Mouse (Mus musculus) stomach, embryonic 15.5 days (tissue): Measurements from ENCODE around the gene Myt1l. TPM values are rescaled to one million over a fixed set of nuclear protein-coding genes. Genes with fewer than 3 reads are reported as not detected.
A peak's percentile ranks its signal among the peaks of the same experiment; 100 is the strongest.

ENCODE experiments used
- ATAC-seq: fragments of 200-750 bp; cut with Nextera tagmentation; 2 replicates; pipeline ENCODE4 v1.8.0; 2017; ENCODE audit warnings: low read depth, moderate number of reproducible peaks, moderate TSS enrichment; ENCODE audit not compliant: insufficient read depth, low FRiP score
- H3K27ac ChIP-seq: fragments of 300-500 bp; sonication (generic); 2 replicates; pipeline ENCODE4 v1.5.1; 2015; ENCODE audit warnings: mild to moderate bottlenecking, inconsistent platforms
- H3K27me3 ChIP-seq: fragments of 300-500 bp; sonication (generic); replicated peaks from 2 replicates; pipeline ENCODE4 v1.6.1; 2015; ENCODE audit warnings: inconsistent platforms
- H3K36me3 ChIP-seq: fragments of 300-500 bp; sonication (generic); 2 replicates; pipeline ENCODE4 v1.6.1; 2015; ENCODE audit warnings: inconsistent platforms
- H3K4me1 ChIP-seq: fragments of 300-500 bp; sonication (generic); 2 replicates; pipeline ENCODE4 v1.6.1; 2015; ENCODE audit warnings: inconsistent platforms
- H3K4me2 ChIP-seq: fragments of 300-500 bp; sonication (generic); 2 replicates; pipeline ENCODE4 v1.6.1; 2015; ENCODE audit warnings: mild to moderate bottlenecking, inconsistent platforms
- H3K4me3 ChIP-seq: fragments of 300-500 bp; sonication (generic); replicated peaks from 2 replicates; pipeline ENCODE4 v1.5.1; 2015; ENCODE audit warnings: inconsistent platforms
- H3K9ac ChIP-seq: fragments of 300-500 bp; sonication (generic); 2 replicates; pipeline ENCODE4 v1.6.1; 2015; ENCODE audit warnings: inconsistent platforms
- H3K9me3 ChIP-seq: fragments of 300-500 bp; sonication (generic); 2 replicates; pipeline ENCODE4 v1.6.1; 2016; ENCODE audit warnings: inconsistent platforms
- WGBS: fragments of 180-500 bp; shearing (Covaris S2); methylation state at CpG from one replicate; pipeline ENCODE4 v1.1.7; 2015; 5-methylcytosine and 5-hydroxymethylcytosine counted together
- polyA plus RNA-seq: library from polyadenylated mRNA; unstranded; fragments of >200 nt; fragmentation: Nextera tagmentation; extraction: Ambion mirVana; gene quantifications from 2 replicates; pipeline ENCODE4 v1.2.1, GENCODE M21; 2015

Myt1l gene
- polyA plus RNA-seq, 1 experiment from 2014 or later: 2.0 TPM

DNA sequence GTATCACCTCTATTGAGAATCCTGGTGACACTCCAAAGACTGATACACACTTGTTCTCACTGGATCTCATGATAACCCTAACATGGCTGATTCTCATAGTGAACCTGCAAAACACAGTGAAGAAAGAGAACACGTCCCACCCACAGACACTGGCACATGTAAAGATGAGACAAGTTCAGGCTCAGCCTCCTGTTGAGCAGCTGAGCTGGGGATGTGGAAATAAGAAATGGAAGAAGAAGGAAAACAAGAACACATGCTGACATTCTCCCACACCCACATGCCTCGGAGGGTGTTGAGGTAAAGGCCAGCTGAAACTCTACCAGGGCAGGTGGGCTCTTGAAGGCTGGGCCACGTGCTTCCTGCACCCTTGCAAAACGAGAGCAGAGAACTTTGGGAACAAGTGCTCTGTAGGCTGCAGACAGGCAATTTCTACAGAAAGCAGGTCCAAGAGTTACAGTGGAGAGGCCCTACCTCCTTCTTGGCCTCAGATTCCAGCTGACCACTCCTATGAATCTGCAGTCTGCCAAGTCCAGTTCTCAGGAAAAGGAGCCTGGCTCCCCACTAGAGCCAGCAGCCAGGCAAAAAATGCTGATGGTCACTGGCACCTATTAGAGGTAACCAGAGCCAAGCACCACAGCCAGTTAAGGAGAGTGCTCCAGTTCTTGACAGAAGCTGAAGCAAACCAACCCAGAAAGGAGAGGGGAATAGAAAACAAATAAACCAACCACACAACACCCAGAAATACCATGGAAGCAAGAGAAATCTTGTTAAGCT lies 376.1 kb downstream of the Myt1l start:
- no peaks in the 10 kb centered on the region for H3K36me3 ChIP-seq
- no peaks in the 10 kb centered on the region for H3K4me1 ChIP-seq
- WGBS: 75% methylated on average over 4 of the region's 4 CpGs
- no peak overlapping the region for H3K4me2 ChIP-seq
- no peak for ATAC-seq
- H3K4me3 ChIP-seq: no peak overlapping the region
- H3K27me3 ChIP-seq: no peaks in the 10 kb centered on the region
- H3K9me3 ChIP-seq: no peaks in the 10 kb centered on the region
- H3K9ac ChIP-seq: no peak overlapping the region
- H3K27ac ChIP-seq: no peak overlapping the region

DNA sequence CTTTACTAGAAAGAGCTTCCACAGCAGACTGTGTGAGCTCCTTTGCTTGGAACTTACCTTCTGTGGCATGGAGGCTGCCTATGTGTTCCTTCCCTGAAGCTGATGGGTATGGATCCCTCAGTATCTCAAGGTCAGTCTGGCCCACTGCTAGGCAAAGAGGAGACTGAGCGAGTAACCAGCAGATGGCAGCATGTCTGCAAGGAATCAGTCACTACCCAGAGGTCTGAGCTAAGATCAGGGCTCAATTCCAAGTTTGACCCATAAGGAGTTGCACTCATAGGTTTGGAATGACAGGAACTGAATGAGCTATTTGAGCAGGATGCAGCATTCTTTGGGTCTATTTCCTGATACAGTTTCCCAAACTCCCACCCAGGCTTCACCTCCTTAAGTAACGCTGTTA lies 378.9 kb downstream of the Myt1l start:
- WGBS: 28% methylated on average over 2 of the region's 2 CpGs
- peak; percentile 61; the same call in 1 of the 2 replicates for ATAC-seq

GRCm38 (mm10) chr12:29916139-29916538 lies 388.0 kb downstream of the Myt1l start:
- H3K4me2 ChIP-seq: no peak overlapping the region
- H3K36me3 ChIP-seq: no peaks in the 10 kb centered on the region
- H3K4me1 ChIP-seq: no peaks in the 10 kb centered on the region
- H3K27ac ChIP-seq: no peak overlapping the region
- no peak overlapping the region for H3K9ac ChIP-seq
- H3K9me3 ChIP-seq: no peaks in the 10 kb centered on the region
- H3K4me3 ChIP-seq: no peak overlapping the region
- H3K27me3 ChIP-seq: no peaks in the 10 kb centered on the region
- 75% methylated on average over 3 of the region's 3 CpGs for WGBS
- no peak for ATAC-seq

More for the DNA sequence above, 378.9 kb downstream of the Myt1l start:
- no peaks in the 10 kb centered on the region for H3K27me3 ChIP-seq
- H3K9me3 ChIP-seq: no peaks in the 10 kb centered on the region
- H3K9ac ChIP-seq: no peak overlapping the region
- no peaks in the 10 kb centered on the region for H3K36me3 ChIP-seq
- H3K27ac ChIP-seq: no peak overlapping the region
- H3K4me2 ChIP-seq: no peak overlapping the region
- no peak overlapping the region for H3K4me3 ChIP-seq
- H3K4me1 ChIP-seq: no peaks in the 10 kb centered on the region

- Histone ChIP-seq H3K27me3 (no peaks in the 10 kb centered on the region), H3K4me1 (no peaks in the 10 kb centered on the region), H3K4me2 (no peak overlapping the region), H3K4me3 (no peak overlapping the region), H3K9ac (no peak overlapping the region), H3K27ac (no peak overlapping the region), H3K9me3 (no peaks in the 10 kb centered on the region), H3K36me3 (no peaks in the 10 kb centered on the region)
- no peak for ATAC-seq
- 87% methylated on average over 6 of the region's 6 CpGs for WGBS
These were observed 388.6 kb downstream of the Myt1l start for GRCm38 (mm10) chr12:29916807-29917206.

GRCm38 (mm10) chr12:29920298-29920697 lies 392.1 kb downstream of the Myt1l start:
- Histone ChIP-seq H3K27ac (no peak overlapping the region), H3K4me3 (no peak overlapping the region), H3K9me3 (no peaks in the 10 kb centered on the region), H3K27me3 (no peaks in the 10 kb centered on the region), H3K36me3 (no peaks in the 10 kb centered on the region), H3K4me2 (no peak overlapping the region), H3K4me1 (no peaks in the 10 kb centered on the region), H3K9ac (no peak overlapping the region)
- 54% methylated on average over 7 of the region's 7 CpGs for WGBS
- ATAC-seq: no peak

GRCm38 (mm10) chr12:29921481-29921880 lies 393.3 kb downstream of the Myt1l start:
- Histone ChIP-seq H3K9me3 (no peaks in the 10 kb centered on the region), H3K9ac (no peak overlapping the region), H3K36me3 (no peaks in the 10 kb centered on the region), H3K27ac (no peak overlapping the region), H3K4me1 (no peaks in the 10 kb centered on the region), H3K4me2 (no peak overlapping the region), H3K27me3 (no peaks in the 10 kb centered on the region), H3K4me3 (no peak overlapping the region)
- ATAC-seq: no peak
- 74% methylated on average over 11 of the region's 11 CpGs for WGBS

DNA sequence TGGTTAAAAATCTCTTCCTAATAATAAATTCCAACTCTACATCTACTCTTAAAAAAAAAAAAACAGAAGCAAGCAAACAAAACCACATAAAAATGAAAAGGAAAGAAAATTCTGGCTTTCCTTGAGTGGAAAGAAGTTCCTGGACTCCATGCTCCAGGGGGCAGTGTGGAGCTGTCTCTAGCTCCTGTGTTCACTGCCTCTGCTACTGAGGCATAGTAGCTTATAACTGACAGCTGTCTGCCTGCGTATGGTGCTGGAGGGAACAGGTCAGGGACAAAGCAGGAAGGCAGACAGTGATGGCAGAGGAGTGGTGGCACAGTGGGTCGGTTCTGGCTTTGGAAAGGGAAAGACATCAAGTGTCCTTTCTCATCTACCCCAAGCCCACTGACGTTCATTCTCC lies 398.7 kb downstream of the Myt1l start:
- Histone ChIP-seq H3K4me1 (no peaks in the 10 kb centered on the region), H3K27me3 (no peaks in the 10 kb centered on the region), H3K36me3 (no peaks in the 10 kb centered on the region), H3K27ac (no peak overlapping the region), H3K4me2 (no peak overlapping the region), H3K9me3 (no peaks in the 10 kb centered on the region), H3K4me3 (no peak overlapping the region), H3K9ac (no peak overlapping the region)
- ATAC-seq: no peak
- WGBS: 38% methylated on average over 3 of the region's 3 CpGs

- Histone ChIP-seq H3K4me1 (no peaks in the 10 kb centered on the region), H3K27me3 (no peaks in the 10 kb centered on the region), H3K27ac (no peak overlapping the region), H3K4me2 (no peak overlapping the region), H3K9ac (no peak overlapping the region), H3K4me3 (no peak overlapping the region), H3K36me3 (no peaks in the 10 kb centered on the region), H3K9me3 (no peaks in the 10 kb centered on the region)
- ATAC-seq: no peak
- WGBS: 77% methylated on average over 1 of the region's 1 CpGs
These were observed 402.4 kb downstream of the Myt1l start for GRCm38 (mm10) chr12:29930591-29930990.

DNA sequence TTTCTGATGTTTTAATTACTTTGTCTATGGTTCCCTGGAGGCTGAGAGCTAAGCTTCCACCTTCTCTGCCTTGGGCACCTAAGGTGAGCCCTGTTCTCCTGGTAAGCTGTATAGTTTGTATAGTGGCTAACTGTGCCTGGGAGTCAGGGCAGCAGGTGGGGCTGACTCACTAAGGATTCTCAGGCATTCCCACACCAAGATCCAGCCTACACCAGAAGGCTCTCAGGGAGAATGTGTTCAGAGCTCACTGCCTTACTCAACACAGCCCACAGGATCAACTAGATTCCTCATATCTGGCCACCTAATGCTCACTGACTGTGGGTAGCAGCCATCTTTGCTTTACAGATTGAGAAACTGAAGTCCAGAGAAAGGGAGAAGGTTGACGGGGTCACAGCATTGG lies 404.8 kb downstream of the Myt1l start:
- no peak for ATAC-seq
- WGBS: 83% methylated on average over 1 of the region's 1 CpGs
- H3K9ac ChIP-seq: no peak overlapping the region

DNA sequence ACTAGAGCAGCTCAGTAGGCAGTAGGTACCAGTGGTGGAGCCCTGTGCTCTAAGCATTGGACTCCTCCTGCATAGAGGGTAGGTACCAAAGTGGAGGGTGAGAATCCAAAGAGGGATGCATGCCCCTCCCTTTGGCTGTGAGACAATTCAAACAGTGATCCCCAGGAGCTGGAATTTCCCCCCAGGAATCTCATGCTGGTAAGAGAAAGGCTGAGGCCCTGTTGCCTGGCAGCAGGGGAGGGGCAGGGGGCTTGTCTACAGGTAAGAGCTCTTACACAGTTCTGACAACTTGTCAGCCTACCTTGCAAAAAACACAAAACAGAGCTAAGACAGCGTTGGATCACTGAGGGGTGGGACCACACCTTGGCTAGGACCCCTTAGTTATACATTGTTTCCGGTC lies 405.3 kb downstream of the Myt1l start:
- whole genome bisulfite sequencing: 47% methylated on average over 2 of the region's 2 CpGs

More for the DNA sequence above, 404.8 kb downstream of the Myt1l start:
- Histone ChIP-seq H3K9me3 (no peaks in the 10 kb centered on the region), H3K4me3 (no peak overlapping the region), H3K27me3 (no peaks in the 10 kb centered on the region), H3K4me2 (no peak overlapping the region), H3K27ac (no peak overlapping the region), H3K4me1 (no peaks in the 10 kb centered on the region), H3K36me3 (no peaks in the 10 kb centered on the region)

DNA sequence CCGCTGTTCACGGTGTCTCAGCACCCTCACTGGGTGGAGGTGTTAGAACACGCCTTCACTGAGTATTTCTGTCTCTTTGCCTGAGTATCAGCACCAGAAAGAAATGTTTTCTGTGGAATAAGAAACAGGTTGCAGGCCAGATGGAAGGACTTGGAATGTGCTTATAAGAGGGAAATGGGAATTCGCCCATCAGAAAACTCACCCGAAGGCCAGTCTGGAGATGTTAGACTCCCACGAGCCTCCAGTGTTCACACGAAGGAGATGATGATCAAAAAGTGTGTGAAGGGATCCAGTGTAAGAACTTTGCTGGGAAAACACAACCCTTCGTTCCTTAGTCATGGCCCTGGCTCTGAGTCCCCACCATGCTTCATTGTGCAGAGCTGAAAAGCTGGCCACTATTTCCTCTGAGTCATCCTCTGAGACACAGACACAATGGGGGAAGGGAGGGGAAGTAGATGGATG lies 406.0 kb downstream of the Myt1l start:
- H3K9ac ChIP-seq: no peak overlapping the region
- no peak overlapping the region for H3K27ac ChIP-seq
- H3K9me3 ChIP-seq: no peaks in the 10 kb centered on the region
- H3K36me3 ChIP-seq: no peaks in the 10 kb centered on the region
- no peak for ATAC-seq
- WGBS: 66% methylated on average over 8 of the region's 8 CpGs
- no peak overlapping the region for H3K4me3 ChIP-seq
- no peak overlapping the region for H3K4me2 ChIP-seq
- no peaks in the 10 kb centered on the region for H3K27me3 ChIP-seq
- H3K4me1 ChIP-seq: peaks cover under 1% of the 10 kb centered on the region; the same call in 1 of the 2 replicates

More for the DNA sequence above, 405.3 kb downstream of the Myt1l start:
- Histone ChIP-seq H3K9ac (no peak overlapping the region), H3K4me3 (no peak overlapping the region), H3K4me2 (no peak overlapping the region), H3K27ac (no peak overlapping the region), H3K9me3 (no peaks in the 10 kb centered on the region), H3K4me1 (no peaks in the 10 kb centered on the region), H3K36me3 (no peaks in the 10 kb centered on the region), H3K27me3 (no peaks in the 10 kb centered on the region)
- no peak for ATAC-seq

DNA sequence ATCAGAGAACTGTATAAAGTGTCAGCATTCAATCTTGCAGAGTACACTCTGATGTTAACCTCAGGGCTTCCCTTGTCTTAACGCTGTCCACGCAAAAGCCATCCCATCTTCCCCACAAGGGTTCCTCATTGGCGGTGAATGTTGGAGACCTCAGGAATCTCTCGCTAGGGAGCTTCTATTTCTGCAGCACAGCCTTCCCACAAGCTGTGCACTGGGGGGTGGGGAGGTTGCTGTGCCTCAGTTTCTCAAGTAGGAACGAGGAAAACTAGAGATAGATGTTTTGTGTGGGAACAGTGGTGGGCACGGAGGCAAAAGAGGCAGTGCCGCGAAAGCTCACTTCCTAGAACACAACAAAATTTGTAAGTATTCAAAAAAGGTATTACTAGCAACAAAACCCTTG lies 409.1 kb downstream of the Myt1l start, which contains the start of gene Pxdn:
Gene Pxdn, plus strand, starts transcription at position 301 of the 400 bp plus-strand sequence.
- H3K9ac ChIP-seq: peak within 1 kb of the TSS; percentile 72
- peak within 1 kb of the TSS; percentile 94 for H3K27ac ChIP-seq
- peak within 1 kb of the TSS; percentile 73 for H3K4me2 ChIP-seq
- no peaks in the 10 kb centered on the region for H3K36me3 ChIP-seq
- 43% methylated on average over 8 of the region's 8 CpGs for WGBS
- no peaks in the 10 kb centered on the region for H3K9me3 ChIP-seq
- no peak for ATAC-seq
- peaks cover 14% of the 10 kb centered on the region for H3K4me1 ChIP-seq
- peak within 1 kb of the TSS; percentile 77 for H3K4me3 ChIP-seq
- no peaks in the 10 kb centered on the region for H3K27me3 ChIP-seq
